Mouse (Mus musculus) thymus, postnatal 0 days (tissue): ENCODE results near the gene Zfp969. TPM values are rescaled to one million over a fixed set of nuclear protein-coding genes. Genes with fewer than 3 reads are reported as not detected.
"Not testable (repeated sequence)": the region's sequence is repeated elsewhere in the genome, so short reads cannot be mapped to it uniquely, and the experiment has no call there.

Experiments used
- DNase-seq: peaks from one replicate; pipeline ENCODE4 v3.0.0-alpha.2; 2015; ENCODE audit warnings: low spot score
- polyA plus RNA-seq: library from polyadenylated mRNA; unstranded; fragments of >200 nt; fragmentation: Nextera tagmentation; extraction: Ambion mirVana; gene quantifications from 2 replicates; pipeline ENCODE4 v1.2.1, GENCODE M21; 2015

Zfp969 gene
- 26.2 and 32.8 TPM in 2 replicates for polyA plus RNA-seq

DNA sequence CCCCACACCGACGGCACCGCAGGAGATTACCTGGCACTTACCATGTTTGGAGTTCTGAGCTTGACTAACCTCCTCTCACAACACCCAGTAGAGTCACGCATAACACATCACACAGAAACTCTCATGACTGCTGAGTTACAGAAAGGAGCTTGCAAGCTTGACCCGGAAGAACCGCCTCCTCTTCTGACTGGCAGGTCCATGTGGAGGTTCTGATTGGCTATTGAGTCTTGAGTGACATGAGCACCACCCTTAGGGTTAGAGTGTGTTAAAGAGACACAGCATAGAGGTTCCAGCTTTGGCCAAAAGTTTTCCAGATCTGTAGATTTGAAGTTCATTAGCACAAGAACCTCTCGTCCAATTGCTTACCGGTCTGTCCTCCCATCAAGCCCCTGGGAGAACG, at the start of gene Zfp969:
Zfp969 (minus strand) TSS at position 101 of the 400 bp plus-strand sequence.
- DNase-seq = not testable (repeated sequence)

DNA sequence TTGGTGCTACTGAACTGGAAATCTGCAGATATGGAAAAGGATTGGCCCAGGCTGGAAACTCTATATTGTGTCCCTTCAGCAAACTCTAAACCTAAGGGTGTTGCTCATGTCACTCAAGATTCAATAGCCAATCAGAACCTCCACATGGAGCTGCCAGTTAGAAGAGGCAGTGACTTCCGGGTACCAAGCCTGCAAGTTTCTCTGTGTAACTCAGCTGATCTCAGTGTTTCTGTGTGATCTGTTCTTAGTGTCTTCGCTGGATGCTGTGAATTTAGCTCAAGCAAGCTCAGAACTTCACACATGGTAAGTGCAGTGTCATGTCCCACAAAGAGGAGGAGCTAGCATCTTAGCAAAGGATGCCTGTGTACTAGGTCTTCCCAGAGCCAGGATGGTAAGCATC, 37.8 kb upstream of the Zfp969 start, which contains the start of gene Gm2007:
Gm2007 (plus strand) TSS at position 301 of the 400 bp plus-strand sequence.
- not testable (repeated sequence) for DNase-seq

GRCm38 (mm10) chr2:175643678-175644077, 59.8 kb downstream of the Zfp969 start, which contains the start of gene Gm11007:
Gene Gm11007 (plus strand): TSS chr2:175643978.
- DNase-seq = not testable (repeated sequence)

Other genes starting within 250 kb of the Zfp969 start
- 1.5 and 8.5 TPM in 2 replicates for gene Zfp965, start 233.7 kb downstream of the Zfp969 start, polyA plus RNA-seq
- gene Gm11007, start 59.7 kb downstream of the Zfp969 start, polyA plus RNA-seq = not detected in 2 replicates
- not detected in 2 replicates for gene Gm2007, start 37.9 kb upstream of the Zfp969 start, polyA plus RNA-seq
- 1.5 and 3.5 TPM in 2 replicates for gene Gm14288, start 97.4 kb upstream of the Zfp969 start, polyA plus RNA-seq
- 13.5 and 15.1 TPM in 2 replicates for gene Gm6710, start 165.6 kb upstream of the Zfp969 start, polyA plus RNA-seq
- 0.98 and 1.5 TPM in 2 replicates for gene Zfp966, start 227.5 kb upstream of the Zfp969 start, polyA plus RNA-seq